Mouse (Mus musculus): ENCODE results near the gene Gse1. TPM values are rescaled to one million over a fixed set of nuclear protein-coding genes. Genes with fewer than 3 reads are reported as not detected.

Gene Gse1
- polyA plus RNA-seq, 1 experiment from 2014 or later, result 20.7 TPM

- no peaks in the 10 kb centered on the region for H3K36me3 ChIP-seq (ENCODE audit: control insufficient read depth, insufficient read depth, low read length)
- ATAC-seq (ENCODE audit: low FRiP score) (no peak), DNase-seq (ENCODE audit: low spot score, missing footprints) (no peak)
- WGBS, result 77% methylated on average over 9 of the region's 9 CpGs
- H3K27ac ChIP-seq (ENCODE audit: low read depth, low read length), result no peak overlapping the region
- H3K4me2 ChIP-seq, result no peak overlapping the region
- H3K4me3 ChIP-seq (ENCODE audit: low read depth, low read length), result no peak overlapping the region
- H3K27me3 ChIP-seq (ENCODE audit: control insufficient read depth, insufficient read depth, low read length), result no peaks in the 10 kb centered on the region
- H3K4me1 ChIP-seq (ENCODE audit: control insufficient read depth, insufficient read depth, low read length), result peaks cover 64% of the 10 kb centered on the region
- no peak overlapping the region for H3K9ac ChIP-seq (ENCODE audit: low read length)
- no peaks in the 10 kb centered on the region for H3K9me3 ChIP-seq (ENCODE audit: control insufficient read depth, low read length)
Observed at GRCm38 (mm10) chr8:120285878-120286277, 57.6 kb downstream of the Gse1 start.

GRCm38 (mm10) chr8:120288122-120288908 lies 60.1 kb downstream of the Gse1 start:
- Histone ChIP-seq H3K36me3 (ENCODE audit: control insufficient read depth, insufficient read depth, low read length) (no peaks in the 10 kb centered on the region), H3K9me3 (ENCODE audit: control insufficient read depth, low read length) (no peaks in the 10 kb centered on the region), H3K27ac (ENCODE audit: low read depth, low read length) (peak overlapping the region; percentile 30), H3K9ac (ENCODE audit: low read length) (no peak overlapping the region), H3K27me3 (ENCODE audit: control insufficient read depth, insufficient read depth, low read length) (no peaks in the 10 kb centered on the region), H3K4me1 (ENCODE audit: control insufficient read depth, insufficient read depth, low read length) (peaks cover 69% of the 10 kb centered on the region), H3K4me3 (ENCODE audit: low read depth, low read length) (no peak overlapping the region), H3K4me2 (no peak overlapping the region)
- ATAC-seq (ENCODE audit: low FRiP score) (peak; percentile 36), DNase-seq (ENCODE audit: low spot score, missing footprints) (peak; percentile 95)
- 47% methylated on average over 21 of the region's 21 CpGs for WGBS

- H3K27ac ChIP-seq (ENCODE audit: low read depth, low read length), result peak overlapping the region; percentile 57
- no peaks in the 10 kb centered on the region for H3K36me3 ChIP-seq (ENCODE audit: control insufficient read depth, insufficient read depth, low read length)
- no peak for ATAC-seq (ENCODE audit: low FRiP score)
- H3K27me3 ChIP-seq (ENCODE audit: control insufficient read depth, insufficient read depth, low read length), result no peaks in the 10 kb centered on the region
- no peak overlapping the region for H3K4me3 ChIP-seq (ENCODE audit: low read depth, low read length)
- H3K9ac ChIP-seq (ENCODE audit: low read length), result no peak overlapping the region; the same call in 1 of the 2 replicates
- WGBS, result 88% methylated on average over 7 of the region's 7 CpGs
- H3K4me2 ChIP-seq, result no peak overlapping the region
- peaks cover 72% of the 10 kb centered on the region for H3K4me1 ChIP-seq (ENCODE audit: control insufficient read depth, insufficient read depth, low read length)
- no peak for DNase-seq (ENCODE audit: low spot score, missing footprints)
- H3K9me3 ChIP-seq (ENCODE audit: control insufficient read depth, low read length), result no peaks in the 10 kb centered on the region
Observed at GRCm38 (mm10) chr8:120289191-120289590, 60.9 kb downstream of the Gse1 start.

GRCm38 (mm10) chr8:120289698-120290181 lies 61.5 kb downstream of the Gse1 start:
- Histone ChIP-seq H3K9ac (ENCODE audit: low read length) (peak overlapping the region; percentile 7; the same call in 1 of the 2 replicates), H3K4me1 (ENCODE audit: control insufficient read depth, insufficient read depth, low read length) (peaks cover 72% of the 10 kb centered on the region), H3K9me3 (ENCODE audit: control insufficient read depth, low read length) (no peaks in the 10 kb centered on the region), H3K4me3 (ENCODE audit: low read depth, low read length) (no peak overlapping the region), H3K4me2 (no peak overlapping the region), H3K27me3 (ENCODE audit: control insufficient read depth, insufficient read depth, low read length) (no peaks in the 10 kb centered on the region), H3K27ac (ENCODE audit: low read depth, low read length) (peak overlapping the region; percentile 57), H3K36me3 (ENCODE audit: control insufficient read depth, insufficient read depth, low read length) (no peaks in the 10 kb centered on the region)
- 33% methylated on average over 10 of the region's 10 CpGs for WGBS
- ATAC-seq (ENCODE audit: low FRiP score) (peak; percentile 20; the same call in 1 of the 2 replicates), DNase-seq (ENCODE audit: low spot score, missing footprints) (no peak)

GRCm38 (mm10) chr8:120290614-120291013 lies 62.4 kb downstream of the Gse1 start:
- Histone ChIP-seq H3K4me2 (no peak overlapping the region), H3K36me3 (ENCODE audit: control insufficient read depth, insufficient read depth, low read length) (no peaks in the 10 kb centered on the region), H3K4me3 (ENCODE audit: low read depth, low read length) (no peak overlapping the region), H3K27ac (ENCODE audit: low read depth, low read length) (peak overlapping the region; percentile 35; the same call in 1 of the 2 replicates), H3K9me3 (ENCODE audit: control insufficient read depth, low read length) (no peaks in the 10 kb centered on the region), H3K9ac (ENCODE audit: low read length) (no peak overlapping the region), H3K4me1 (ENCODE audit: control insufficient read depth, insufficient read depth, low read length) (peaks cover 73% of the 10 kb centered on the region), H3K27me3 (ENCODE audit: control insufficient read depth, insufficient read depth, low read length) (no peaks in the 10 kb centered on the region)
- DNase-seq (ENCODE audit: low spot score, missing footprints), result no peak
- 67% methylated on average over 15 of the region's 15 CpGs for WGBS
- ATAC-seq (ENCODE audit: low FRiP score), result no peak

- Histone ChIP-seq H3K4me3 (ENCODE audit: low read depth, low read length) (no peak overlapping the region), H3K27ac (ENCODE audit: low read depth, low read length) (peak overlapping the region; percentile 45), H3K36me3 (ENCODE audit: control insufficient read depth, insufficient read depth, low read length) (no peaks in the 10 kb centered on the region), H3K9ac (ENCODE audit: low read length) (no peak overlapping the region), H3K4me2 (no peak overlapping the region), H3K27me3 (ENCODE audit: control insufficient read depth, insufficient read depth, low read length) (0 out of 2 replicates have a peak, but pooled peaks cover 1% of the 10 kb centered on the region), H3K9me3 (ENCODE audit: control insufficient read depth, low read length) (no peaks in the 10 kb centered on the region), H3K4me1 (ENCODE audit: control insufficient read depth, insufficient read depth, low read length) (peaks cover 80% of the 10 kb centered on the region)
- ATAC-seq (ENCODE audit: low FRiP score) (no peak), DNase-seq (ENCODE audit: low spot score, missing footprints) (no peak)
- 83% methylated on average over 8 of the region's 9 CpGs for WGBS
Observed at GRCm38 (mm10) chr8:120291650-120292049, 63.4 kb downstream of the Gse1 start.

- no peak for DNase-seq (ENCODE audit: low spot score, missing footprints)
- Histone ChIP-seq H3K27me3 (ENCODE audit: control insufficient read depth, insufficient read depth, low read length) (0 out of 2 replicates have a peak, but pooled peaks cover 2% of the 10 kb centered on the region), H3K4me3 (ENCODE audit: low read depth, low read length) (no peak overlapping the region), H3K27ac (ENCODE audit: low read depth, low read length) (peak overlapping the region; percentile 90), H3K9me3 (ENCODE audit: control insufficient read depth, low read length) (no peaks in the 10 kb centered on the region), H3K36me3 (ENCODE audit: control insufficient read depth, insufficient read depth, low read length) (no peaks in the 10 kb centered on the region), H3K4me2 (peak overlapping the region; percentile 15; the same call in 1 of the 2 replicates), H3K9ac (ENCODE audit: low read length) (peak overlapping the region; percentile 30; the same call in 1 of the 2 replicates), H3K4me1 (ENCODE audit: control insufficient read depth, insufficient read depth, low read length) (peaks cover 86% of the 10 kb centered on the region)
- ATAC-seq (ENCODE audit: low FRiP score), result 0 out of 2 replicates have a peak, but pooled peaks have one; percentile 10
- 40% methylated on average over 8 of the region's 8 CpGs for WGBS
Observed at GRCm38 (mm10) chr8:120292316-120293107, 64.3 kb downstream of the Gse1 start.

- H3K36me3 ChIP-seq (ENCODE audit: control insufficient read depth, insufficient read depth, low read length), result no peaks in the 10 kb centered on the region
- DNase-seq (ENCODE audit: low spot score, missing footprints) (no peak), ATAC-seq (ENCODE audit: low FRiP score) (no peak)
- WGBS, result 19% methylated on average over 18 of the region's 18 CpGs
- H3K27me3 ChIP-seq (ENCODE audit: control insufficient read depth, insufficient read depth, low read length), result 0 out of 2 replicates have a peak, but pooled peaks cover 2% of the 10 kb centered on the region
- H3K27ac ChIP-seq (ENCODE audit: low read depth, low read length), result peak overlapping the region; percentile 90
- H3K4me2 ChIP-seq, result 0 out of 2 replicates have a peak overlapping the region, but pooled peaks have one; percentile 15
- H3K9me3 ChIP-seq (ENCODE audit: control insufficient read depth, low read length), result no peaks in the 10 kb centered on the region
- peaks cover 90% of the 10 kb centered on the region for H3K4me1 ChIP-seq (ENCODE audit: control insufficient read depth, insufficient read depth, low read length)
- no peak overlapping the region for H3K4me3 ChIP-seq (ENCODE audit: low read depth, low read length)
- peak overlapping the region; percentile 44 for H3K9ac ChIP-seq (ENCODE audit: low read length)
Observed at GRCm38 (mm10) chr8:120293421-120294357, 65.4 kb downstream of the Gse1 start.
